Mouse (Mus musculus): ENCODE measurements at regions not wholly inside any gene's neighbourhood (a gene's known extent, or its start where the extent isn't known, plus 50 kb on each side); places are given as distances from the start of the nearest gene placed in this dataset.

- no peak for TF ChIP-seq CTCF (IDR thresholded peaks at IDR 0.05; ENCODE audit: extremely low read depth, insufficient read length, insufficient replicate concordance, low read depth, low read length)
- no peak for TF ChIP-seq POLR2A (IDR thresholded peaks at IDR 0.05; ENCODE audit: low read depth, low read length)
These were observed 81.5 kb upstream of the Rgs1 start for GRCm38 (mm10) chr1:144330365-144331050.
